Mouse (Mus musculus): ENCODE results near the gene 1700010I14Rik. TPM values are rescaled to one million over a fixed set of nuclear protein-coding genes. Genes with fewer than 3 reads are reported as not detected.

1700010I14Rik gene
- total and polyA plus RNA-seq, 3 experiments: not detected

DNA sequence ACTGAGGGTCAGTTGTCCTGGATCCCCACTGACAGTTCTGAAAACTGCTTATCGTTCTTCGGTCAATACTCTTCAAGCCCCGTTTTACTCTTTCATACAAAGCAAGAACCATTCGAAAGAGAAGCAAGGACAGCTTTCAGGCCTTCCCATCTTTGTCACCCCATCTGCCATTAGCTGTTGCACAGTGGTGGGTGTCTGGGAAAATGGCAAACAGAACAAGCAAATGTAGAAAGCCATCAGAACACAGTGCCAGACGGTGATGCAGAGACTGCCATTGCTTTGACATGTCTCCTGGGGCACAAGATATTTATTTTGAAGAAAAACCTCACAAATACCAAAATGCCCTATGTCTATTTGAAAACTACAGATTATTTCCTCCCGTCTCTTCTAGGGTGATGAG, 11.4 kb upstream of the 1700010I14Rik start:
- H3K4me3 ChIP-seq (ENCODE audit: low read depth, low read length): no peak overlapping the region
- H3K27me3 ChIP-seq (ENCODE audit: insufficient read depth, low read length): peaks cover 12% of the 10 kb centered on the region
- peaks cover 7% of the 10 kb centered on the region for H3K9me3 ChIP-seq (replicated peaks)
- ATAC-seq (ENCODE audit: extremely low read depth, insufficient number of reproducible peaks, low FRiP score, poor library complexity, severe bottlenecking): no peak
- H3K36me3 ChIP-seq (replicated peaks): no peaks in the 10 kb centered on the region
- TF ChIP-seq CTCF (IDR thresholded peaks at IDR 0.05; ENCODE audit: low read depth, low read length) (no peak), TAL1 (conservative IDR thresholded peaks at IDR 0.05; ENCODE audit: low read depth, low read length) (no peak), GATA1 (IDR thresholded peaks at IDR 0.05; ENCODE audit: borderline replicate concordance, low read length) (no peak), POLR2AphosphoS5 (IDR thresholded peaks at IDR 0.05; ENCODE audit: insufficient replicate concordance, low read depth, low read length) (no peak), GATA2 (IDR thresholded peaks at IDR 0.05; ENCODE audit: borderline replicate concordance, low read depth, low read length) (no peak)
- H3K4me1 ChIP-seq (ENCODE audit: insufficient read depth, low read depth, low read length): no peaks in the 10 kb centered on the region
- no peak for DNase-seq (ENCODE audit: low spot score)

DNA sequence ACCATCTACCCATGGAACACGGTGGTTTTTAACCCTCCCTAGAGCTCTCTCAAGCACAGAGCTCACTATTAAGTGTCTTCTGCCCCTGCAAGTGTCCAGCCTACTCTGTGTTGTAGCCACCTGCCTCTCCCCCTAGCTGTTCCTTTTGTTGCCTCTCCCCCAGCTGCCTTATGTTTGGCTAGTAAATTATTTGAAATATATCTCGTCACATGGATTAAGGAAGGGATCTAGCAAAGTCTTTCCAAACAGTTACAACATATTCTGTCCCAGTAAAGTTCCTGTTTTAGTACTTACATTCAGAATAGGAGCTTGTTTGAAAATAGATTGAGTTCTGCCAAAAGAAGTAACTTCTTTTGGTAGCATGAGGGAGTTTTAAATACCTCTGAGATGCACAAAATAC, 10.9 kb upstream of the 1700010I14Rik start:
- DNase-seq (ENCODE audit: low spot score) (no peak), ATAC-seq (ENCODE audit: extremely low read depth, insufficient number of reproducible peaks, low FRiP score, poor library complexity, severe bottlenecking) (no peak)
- H3K27me3 ChIP-seq (ENCODE audit: insufficient read depth, low read length): peaks cover 13% of the 10 kb centered on the region
- peaks cover 10% of the 10 kb centered on the region for H3K9me3 ChIP-seq (replicated peaks)
- H3K4me1 ChIP-seq (ENCODE audit: insufficient read depth, low read depth, low read length): no peaks in the 10 kb centered on the region
- H3K4me3 ChIP-seq (ENCODE audit: low read depth, low read length): no peak overlapping the region
- no peaks in the 10 kb centered on the region for H3K36me3 ChIP-seq (replicated peaks)
- TF ChIP-seq TAL1 (conservative IDR thresholded peaks at IDR 0.05; ENCODE audit: low read depth, low read length) (no peak), GATA1 (IDR thresholded peaks at IDR 0.05; ENCODE audit: borderline replicate concordance, low read length) (no peak), GATA2 (IDR thresholded peaks at IDR 0.05; ENCODE audit: borderline replicate concordance, low read depth, low read length) (no peak), POLR2AphosphoS5 (IDR thresholded peaks at IDR 0.05; ENCODE audit: insufficient replicate concordance, low read depth, low read length) (no peak), CTCF (IDR thresholded peaks at IDR 0.05; ENCODE audit: low read depth, low read length) (no peak)

DNA sequence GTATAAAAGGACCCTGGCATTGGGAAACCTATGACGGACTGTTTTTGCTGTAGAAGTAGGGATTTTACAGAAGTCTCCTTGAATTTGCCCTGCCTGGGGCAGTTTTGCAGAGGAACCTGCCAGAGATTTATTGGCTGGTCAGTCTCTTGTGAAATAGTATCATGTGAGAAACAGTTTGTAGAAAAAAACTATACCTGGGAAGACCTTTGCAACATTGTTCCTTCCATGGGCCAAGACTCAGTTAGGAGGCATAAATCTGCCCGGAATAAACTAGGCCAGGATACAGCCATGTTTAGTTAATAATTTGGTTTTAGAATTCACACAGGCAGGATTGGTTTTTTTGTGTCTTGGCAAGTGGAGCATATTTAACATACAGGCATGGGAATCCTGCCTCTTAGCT, 4.6 kb upstream of the 1700010I14Rik start:
- ATAC-seq (ENCODE audit: extremely low read depth, insufficient number of reproducible peaks, low FRiP score, poor library complexity, severe bottlenecking) (no peak), DNase-seq (ENCODE audit: low spot score) (no peak)
- Histone ChIP-seq H3K4me1 (ENCODE audit: insufficient read depth, low read depth, low read length) (no peaks in the 10 kb centered on the region), H3K4me3 (ENCODE audit: low read depth, low read length) (no peak overlapping the region), H3K27me3 (ENCODE audit: insufficient read depth, low read length) (peaks cover 11% of the 10 kb centered on the region), H3K9me3 (replicated peaks) (peaks cover 19% of the 10 kb centered on the region), H3K36me3 (replicated peaks) (no peaks in the 10 kb centered on the region)
- no peak for TF ChIP-seq POLR2AphosphoS5 (IDR thresholded peaks at IDR 0.05; ENCODE audit: insufficient replicate concordance, low read depth, low read length)

DNA sequence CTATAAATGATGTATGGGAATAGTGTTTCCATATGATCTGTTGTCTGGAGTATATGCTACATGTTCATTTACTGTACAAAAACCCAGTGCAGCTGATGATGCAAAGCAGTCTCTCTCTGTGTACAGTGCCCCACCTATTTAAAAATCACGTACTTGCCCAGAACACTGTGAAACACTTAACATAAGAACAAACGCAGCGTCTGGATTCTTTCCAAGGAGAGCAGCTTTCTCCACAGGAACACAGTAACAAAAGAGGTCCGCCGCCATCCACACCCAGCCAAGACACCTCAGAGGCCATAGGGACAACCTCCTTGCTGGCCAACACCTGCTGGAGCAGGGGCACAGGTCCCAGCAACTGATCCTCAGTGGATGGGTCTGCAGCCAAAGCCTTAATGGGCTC, 2.4 kb upstream of the 1700010I14Rik start:
- Histone ChIP-seq H3K9me3 (replicated peaks) (peaks cover 26% of the 10 kb centered on the region), H3K4me1 (ENCODE audit: insufficient read depth, low read depth, low read length) (no peaks in the 10 kb centered on the region), H3K4me3 (ENCODE audit: low read depth, low read length) (no peak overlapping the region), H3K27me3 (ENCODE audit: insufficient read depth, low read length) (peaks cover 5% of the 10 kb centered on the region; the same call in 1 of the 2 replicates), H3K36me3 (replicated peaks) (no peaks in the 10 kb centered on the region)
- TF ChIP-seq TAL1 (conservative IDR thresholded peaks at IDR 0.05; ENCODE audit: low read depth, low read length): no peak
- TF ChIP-seq POLR2AphosphoS5 (IDR thresholded peaks at IDR 0.05; ENCODE audit: insufficient replicate concordance, low read depth, low read length): no peak
- TF ChIP-seq GATA2 (IDR thresholded peaks at IDR 0.05; ENCODE audit: borderline replicate concordance, low read depth, low read length): no peak
- no peak for TF ChIP-seq CTCF (IDR thresholded peaks at IDR 0.05; ENCODE audit: low read depth, low read length)
- TF ChIP-seq GATA1 (IDR thresholded peaks at IDR 0.05; ENCODE audit: borderline replicate concordance, low read length): no peak
- DNase-seq (ENCODE audit: low spot score) (no peak), ATAC-seq (ENCODE audit: extremely low read depth, insufficient number of reproducible peaks, low FRiP score, poor library complexity, severe bottlenecking) (no peak)

DNA sequence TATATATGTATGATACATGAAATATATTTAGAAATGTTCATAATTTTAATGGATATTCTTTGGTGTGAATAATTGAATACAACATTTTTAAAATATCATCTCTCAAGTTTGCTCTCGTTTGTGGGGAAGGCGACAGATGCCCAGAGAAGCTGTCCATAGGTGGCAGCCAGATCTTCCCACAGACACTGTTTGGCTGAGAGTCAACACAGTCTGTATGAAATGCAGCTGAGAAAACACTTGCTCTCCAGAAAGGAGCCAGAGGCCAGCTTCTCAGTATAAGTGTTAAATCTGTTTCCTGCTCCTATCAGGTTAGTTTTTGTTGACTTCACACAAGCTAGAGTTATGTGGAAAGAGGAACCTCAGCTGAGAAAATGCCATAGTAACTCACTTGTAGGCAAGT, 1.6 kb upstream of the 1700010I14Rik start:
- Histone ChIP-seq H3K4me3 (ENCODE audit: low read depth, low read length) (no peak overlapping the region), H3K4me1 (ENCODE audit: insufficient read depth, low read depth, low read length) (no peaks in the 10 kb centered on the region), H3K36me3 (replicated peaks) (no peaks in the 10 kb centered on the region), H3K27me3 (ENCODE audit: insufficient read depth, low read length) (peaks cover 3% of the 10 kb centered on the region; the same call in 1 of the 2 replicates), H3K9me3 (replicated peaks) (peaks cover 27% of the 10 kb centered on the region)
- ATAC-seq (ENCODE audit: extremely low read depth, insufficient number of reproducible peaks, low FRiP score, poor library complexity, severe bottlenecking) (no peak), DNase-seq (ENCODE audit: low spot score) (no peak)
- no peak for TF ChIP-seq GATA1 (IDR thresholded peaks at IDR 0.05; ENCODE audit: borderline replicate concordance, low read length)
- TF ChIP-seq GATA2 (IDR thresholded peaks at IDR 0.05; ENCODE audit: borderline replicate concordance, low read depth, low read length): no peak
- TF ChIP-seq CTCF (IDR thresholded peaks at IDR 0.05; ENCODE audit: low read depth, low read length): no peak

DNA sequence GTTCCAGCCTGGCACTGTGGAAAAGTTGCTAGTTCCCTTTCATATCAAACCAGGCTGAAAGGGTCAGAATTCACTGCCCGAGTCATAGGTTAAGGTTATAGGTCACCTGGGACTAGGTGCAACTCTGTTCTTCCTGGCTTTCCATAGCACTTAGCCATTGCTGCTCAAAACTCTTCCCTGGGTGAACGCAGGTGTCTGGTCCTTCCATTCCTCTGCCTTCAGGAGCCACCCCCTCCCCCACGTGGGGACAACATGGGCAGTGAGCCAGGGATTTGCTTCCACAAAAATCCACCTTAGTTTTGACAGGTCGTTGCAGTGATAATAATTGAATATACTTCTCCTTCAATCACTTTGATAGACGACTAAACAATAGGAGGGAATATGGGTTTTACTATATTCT, 764 bp upstream of the 1700010I14Rik start:
- Histone ChIP-seq H3K36me3 (replicated peaks) (no peaks in the 10 kb centered on the region), H3K4me1 (ENCODE audit: insufficient read depth, low read depth, low read length) (no peaks in the 10 kb centered on the region), H3K4me3 (ENCODE audit: low read depth, low read length) (no peak overlapping the region), H3K9me3 (replicated peaks) (peaks cover 25% of the 10 kb centered on the region), H3K27me3 (ENCODE audit: insufficient read depth, low read length) (no peaks in the 10 kb centered on the region)
- DNase-seq (ENCODE audit: low spot score) (no peak), ATAC-seq (ENCODE audit: extremely low read depth, insufficient number of reproducible peaks, low FRiP score, poor library complexity, severe bottlenecking) (no peak)
- TF ChIP-seq POLR2AphosphoS5 (IDR thresholded peaks at IDR 0.05; ENCODE audit: insufficient replicate concordance, low read depth, low read length) (no peak), GATA2 (IDR thresholded peaks at IDR 0.05; ENCODE audit: borderline replicate concordance, low read depth, low read length) (no peak), TAL1 (conservative IDR thresholded peaks at IDR 0.05; ENCODE audit: low read depth, low read length) (no peak), CTCF (IDR thresholded peaks at IDR 0.05; ENCODE audit: low read depth, low read length) (no peak), GATA1 (IDR thresholded peaks at IDR 0.05; ENCODE audit: borderline replicate concordance, low read length) (no peak)

DNA sequence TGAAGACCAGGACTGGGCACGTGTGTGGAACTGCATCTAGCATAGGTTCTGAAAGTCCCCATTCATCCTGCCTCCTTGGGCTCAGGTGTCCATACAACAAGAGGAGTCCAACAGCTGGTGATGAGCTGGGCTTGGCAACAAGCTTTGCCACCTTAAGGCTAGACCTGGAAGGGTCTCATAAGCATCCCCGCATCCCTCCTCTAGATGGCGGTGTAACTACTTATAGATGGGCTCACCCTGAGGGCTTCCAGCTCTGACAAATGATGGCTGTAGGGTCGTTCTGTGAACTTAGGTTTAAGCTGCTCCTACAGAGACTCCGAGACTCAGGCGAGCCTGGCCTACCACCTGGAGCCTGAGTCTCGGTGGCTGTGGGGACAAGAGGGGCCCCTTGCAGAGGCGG, 3.0 kb downstream of the 1700010I14Rik start:
- TF ChIP-seq CTCF (IDR thresholded peaks at IDR 0.05; ENCODE audit: low read depth, low read length) (no peak), GATA1 (IDR thresholded peaks at IDR 0.05; ENCODE audit: borderline replicate concordance, low read length) (no peak), TAL1 (conservative IDR thresholded peaks at IDR 0.05; ENCODE audit: low read depth, low read length) (no peak)
- DNase-seq (ENCODE audit: low spot score) (no peak), ATAC-seq (ENCODE audit: extremely low read depth, insufficient number of reproducible peaks, low FRiP score, poor library complexity, severe bottlenecking) (no peak)
- H3K9me3 ChIP-seq (replicated peaks): peaks cover 27% of the 10 kb centered on the region
- H3K4me3 ChIP-seq (ENCODE audit: low read depth, low read length): no peak overlapping the region
- H3K4me1 ChIP-seq (ENCODE audit: insufficient read depth, low read depth, low read length): no peaks in the 10 kb centered on the region
- H3K36me3 ChIP-seq (replicated peaks): no peaks in the 10 kb centered on the region
- no peaks in the 10 kb centered on the region for H3K27me3 ChIP-seq (ENCODE audit: insufficient read depth, low read length)
